Mouse (Mus musculus) gastrocnemius, adult 2 months (tissue): Measurements from ENCODE around the gene Pacsin1. TPM values are rescaled to one million over a fixed set of nuclear protein-coding genes. Genes with fewer than 3 reads are reported as not detected.

Experiments used
- DNase-seq: peaks from one replicate; pipeline ENCODE4 v3.0.0; 2022
- H3K27ac ChIP-seq: fragments of 200-600 bp; 2 replicates; pipeline ENCODE4 v1.8.1; 2022; ENCODE audit warnings: mild to moderate bottlenecking
- H3K4me3 ChIP-seq: fragments of 200-600 bp; 2 replicates; pipeline ENCODE4 v1.8.1; 2022; ENCODE audit warnings: mild to moderate bottlenecking, moderate library complexity
- CTCF ChIP-seq: fragments of 200-600 bp; IDR thresholded peaks from 2 replicates; pipeline ENCODE4 v1.8.1; 2022; ENCODE audit warnings: antibody characterized with exemption, mild to moderate bottlenecking, moderate library complexity
- intact Hi-C: fragments of 180-260 bp; cut with DNase I; formaldehyde crosslinking; loops from one replicate; pipeline ENCODE4 v1.15.1; 2025
- total RNA-seq, 2 experiments: library from RNA; stranded (reverse); gene quantifications; 2 replicates each; pipeline ENCODE4 v1.2.3; 2021

Gene Pacsin1
- total RNA-seq, 2 experiments from 2014 or later, result 0.18 TPM; not detected in 1

GRCm38 (mm10) chr17:27760169-27760568 lies 104.9 kb downstream of the Pacsin1 start:
- no peak for DNase-seq
- no peak for TF ChIP-seq CTCF
- Histone ChIP-seq H3K27ac (no peak overlapping the region), H3K4me3 (no peak overlapping the region)
- intact Hi-C loops, result loop anchor here (5.0 to 10.0 kb wide), 2 partner anchors 53 to 225 kb away; no protein-coding TSS in a partner anchor

Other genes starting within 250 kb of the Pacsin1 start
- not detected for gene Grm4, start 134.1 kb upstream of the Pacsin1 start, total RNA-seq
- gene Hmga1, start 99.0 kb upstream of the Pacsin1 start, total RNA-seq, result 10 to 100 TPM; 29.6 to 34.1 TPM
- 1 to 10 TPM; 3.0 to 3.3 TPM for gene AI413582, start 89.8 kb upstream of the Pacsin1 start, total RNA-seq
- 100 to 1,000 TPM; 222 to 261 TPM for gene Nudt3, start 32.0 kb upstream of the Pacsin1 start, total RNA-seq
- gene RPS10-NUDT3, start 20.3 kb upstream of the Pacsin1 start, total RNA-seq, result 1 to 10 TPM in 1 of 2 experiments, not detected in 1; 1.4 TPM
- gene Rps10, start 18.8 kb upstream of the Pacsin1 start, total RNA-seq, result 100 to 1,000 TPM; 342 to 407 TPM
- gene Spdef, start 73.4 kb downstream of the Pacsin1 start, total RNA-seq, result not detected
- 100 to 1,000 TPM; 182 to 201 TPM for gene D17Wsu92e, start 165.1 kb downstream of the Pacsin1 start, total RNA-seq
- gene Snrpc, start 182.6 kb downstream of the Pacsin1 start, total RNA-seq, result 10 to 100 TPM; 68.3 to 71.2 TPM
- gene Uhrf1bp1, start 200.9 kb downstream of the Pacsin1 start, total RNA-seq, result 10 to 100 TPM; 25.9 to 26.0 TPM